Mouse (Mus musculus): Measurements from ENCODE around the gene Pde11a.
A peak's percentile ranks its signal among the peaks of the same experiment; 100 is the strongest.

Gene Pde11a

GRCm38 (mm10) chr2:76057555-76057954, 281.0 kb downstream of the Pde11a start:
- DNase-seq (ENCODE audit: low read depth, low spot score), result no peak

- no peak for DNase-seq (ENCODE audit: low read depth, low spot score)
Observed at GRCm38 (mm10) chr2:76053748-76054331, 284.7 kb downstream of the Pde11a start.

GRCm38 (mm10) chr2:76052897-76053505, 285.6 kb downstream of the Pde11a start:
- DNase-seq (ENCODE audit: low read depth, low spot score), result no peak

DNA sequence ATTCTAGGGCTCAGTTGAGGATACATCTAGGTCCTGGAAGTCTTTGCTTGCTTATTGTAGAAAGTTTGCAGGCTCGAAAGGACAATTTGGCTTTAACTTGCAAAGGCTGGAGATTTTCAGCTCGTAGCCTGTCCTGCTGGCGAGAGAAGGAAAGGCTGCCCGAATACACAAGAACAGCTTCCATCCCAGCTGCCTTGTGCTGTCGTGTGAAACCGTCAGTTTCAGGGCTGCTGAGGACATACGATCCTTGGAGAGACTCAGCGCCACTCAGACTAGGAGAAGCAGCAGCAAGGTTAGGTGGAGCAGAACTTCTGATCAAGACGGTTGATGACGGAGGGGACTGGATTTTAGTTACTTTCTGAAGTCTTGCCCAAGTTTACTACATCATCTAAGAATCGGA, 287.2 kb downstream of the Pde11a start:
- DNase-seq (ENCODE audit: low read depth, low spot score), result no peak

- no peak for DNase-seq (ENCODE audit: low read depth, low spot score)
Observed at GRCm38 (mm10) chr2:76050911-76051310, 287.7 kb downstream of the Pde11a start.

- no peak for DNase-seq (ENCODE audit: low read depth, low spot score)
Observed at GRCm38 (mm10) chr2:76050092-76050491, 288.5 kb downstream of the Pde11a start.

GRCm38 (mm10) chr2:76049529-76049928, 289.0 kb downstream of the Pde11a start:
- DNase-seq (ENCODE audit: low read depth, low spot score), result no peak

DNA sequence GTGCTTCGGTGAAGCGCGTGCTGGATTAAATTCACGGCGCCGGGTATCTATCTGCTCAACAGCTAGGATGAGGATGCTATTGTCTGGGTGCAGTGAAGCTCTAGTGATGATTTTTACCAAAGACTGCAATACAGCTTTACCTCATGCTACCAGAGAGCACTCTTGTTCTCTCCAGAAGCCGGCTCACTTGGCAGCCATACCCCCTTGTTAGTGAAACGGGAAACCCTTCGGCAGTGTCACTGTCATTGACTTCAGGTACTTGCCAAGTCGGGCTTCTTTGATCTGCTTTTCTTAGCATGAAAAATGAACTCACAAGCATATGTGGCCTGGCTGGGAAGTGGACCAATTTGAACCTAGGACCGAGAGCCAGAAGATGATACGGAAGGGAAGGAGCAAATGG, 290.8 kb downstream of the Pde11a start:
- DNase-seq (ENCODE audit: low read depth, low spot score), result no peak

GRCm38 (mm10) chr2:76042210-76042609, 296.4 kb downstream of the Pde11a start:
- DNase-seq (ENCODE audit: low read depth, low spot score), result no peak

GRCm38 (mm10) chr2:76040116-76040515, 298.5 kb downstream of the Pde11a start:
- no peak for DNase-seq (ENCODE audit: low read depth, low spot score)

DNA sequence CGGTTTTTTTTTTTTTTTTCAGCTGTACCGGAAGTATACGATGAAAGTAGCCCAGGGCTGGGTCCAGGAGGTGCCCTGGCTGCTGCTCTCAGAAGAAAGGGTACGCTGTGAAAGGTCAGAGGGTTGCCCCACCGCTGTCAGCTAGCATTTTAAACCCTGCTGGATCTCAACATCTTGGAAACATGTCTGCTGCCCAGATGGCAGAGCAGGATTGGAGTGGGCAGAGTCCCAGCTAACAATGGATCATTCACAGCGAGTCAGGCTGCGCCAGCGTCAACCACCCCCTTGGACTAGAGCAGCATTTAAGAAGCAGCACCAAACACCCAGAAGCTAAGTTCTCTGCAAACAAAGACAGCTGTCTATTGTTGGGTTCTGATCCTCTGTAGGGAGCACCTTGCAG, 308.5 kb downstream of the Pde11a start:
- no peak for DNase-seq (ENCODE audit: low read depth, low spot score)

- DNase-seq (ENCODE audit: low read depth, low spot score), result no peak
Observed at GRCm38 (mm10) chr2:76029081-76029901, 309.3 kb downstream of the Pde11a start.

GRCm38 (mm10) chr2:76016890-76017289, 321.7 kb downstream of the Pde11a start:
- DNase-seq (ENCODE audit: low read depth, low spot score), result no peak

- DNase-seq (ENCODE audit: low read depth, low spot score), result no peak
Observed at GRCm38 (mm10) chr2:76016136-76016535, 322.4 kb downstream of the Pde11a start.

- DNase-seq (ENCODE audit: low read depth, low spot score), result no peak
Observed at GRCm38 (mm10) chr2:76015460-76015859, 323.1 kb downstream of the Pde11a start.

- DNase-seq (ENCODE audit: low read depth, low spot score), result no peak
Observed at GRCm38 (mm10) chr2:76014659-76015058, 323.9 kb downstream of the Pde11a start.

GRCm38 (mm10) chr2:76006194-76006593, 332.4 kb downstream of the Pde11a start:
- DNase-seq (ENCODE audit: low read depth, low spot score), result no peak

- DNase-seq (ENCODE audit: low read depth, low spot score), result no peak
Observed at GRCm38 (mm10) chr2:76002899-76003298, 335.7 kb downstream of the Pde11a start.

GRCm38 (mm10) chr2:76001392-76001791, 337.2 kb downstream of the Pde11a start:
- peak; percentile 9 for DNase-seq (ENCODE audit: low read depth, low spot score)

DNA sequence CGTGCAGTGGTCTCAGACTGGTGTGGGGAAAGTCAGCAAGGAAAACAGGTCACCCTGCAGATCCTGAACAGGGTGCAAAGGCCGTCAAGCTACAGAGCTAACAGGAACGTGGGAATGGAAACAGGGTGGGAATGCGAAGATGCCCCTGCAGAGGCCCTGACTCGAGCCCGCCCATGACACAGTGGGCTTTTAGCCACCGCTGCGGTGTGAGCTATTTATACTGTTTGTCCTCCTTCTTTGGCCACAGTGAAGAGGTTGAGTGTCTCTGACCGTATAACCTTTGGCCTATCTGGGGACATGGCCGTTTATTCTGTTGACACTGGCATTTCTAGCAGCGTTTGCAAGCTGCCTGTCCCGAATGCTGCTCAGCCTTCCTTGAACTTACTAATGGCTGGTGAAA, 338.9 kb downstream of the Pde11a start:
- no peak for DNase-seq (ENCODE audit: low read depth, low spot score)

GRCm38 (mm10) chr2:75998692-75999091, 339.9 kb downstream of the Pde11a start:
- no peak for DNase-seq (ENCODE audit: low read depth, low spot score)

DNA sequence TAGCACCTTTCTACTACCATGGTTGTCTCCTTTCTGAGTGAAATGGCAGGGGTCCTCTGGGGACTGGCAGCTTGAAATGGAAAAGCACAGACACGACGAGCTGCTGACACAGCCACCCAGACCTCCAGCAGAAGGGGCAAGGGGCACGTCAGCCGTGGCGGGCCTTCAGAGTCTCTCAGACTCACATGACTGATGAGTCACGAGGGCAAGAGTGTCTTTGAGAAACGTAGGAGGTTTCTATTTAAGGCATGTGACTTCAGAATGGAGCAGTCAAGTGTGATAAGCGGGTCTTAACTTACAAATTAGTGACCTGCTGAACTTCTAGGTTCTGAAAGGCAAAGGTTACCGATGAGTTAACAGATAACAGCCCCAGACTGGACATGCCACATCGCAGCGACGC, 340.8 kb downstream of the Pde11a start:
- DNase-seq (ENCODE audit: low read depth, low spot score), result no peak

GRCm38 (mm10) chr2:75994841-75995240, 343.7 kb downstream of the Pde11a start:
- DNase-seq (ENCODE audit: low read depth, low spot score), result no peak

Data from c-Kit-negative CD71-positive TER-119-positive erythroid progenitor cells, embryonic 14.5 days (primary cell).